In genomic region chr14:34660788-34661591, GRCm38 (mm10) we compare ENCODE assay signal across 8 mouse cellular contexts. TPM values are rescaled to one million over a fixed set of nuclear protein-coding genes. Genes with fewer than 3 reads are reported as not detected.
DNase-seq lines count a peak whose midpoint lies in the region; ATAC-seq and TF ChIP-seq lines count a peak whose summit lies in the region.

No protein-coding gene starts in this region.

- DNase-seq in kidney, postnatal 10 days, result no peak
- DNase-seq in c-Kit-positive CD71-positive TER-119-positive erythroid progenitor cells, embryonic 14.5 days (ENCODE audit: low spot score), result peak; percentile 59
- peak in 1 of 3 experiments; percentile 59 for DNase-seq in liver, embryonic 14.5 days (ENCODE audit: low read depth in 3 of 3, low spot score in 3 of 3)
- DNase-seq in retina, adult 2 months (ENCODE audit: low read depth, low spot score), result peak; percentile 66
- DNase-seq in layer of hippocampus, adult 11-12 months (ENCODE audit: low spot score), result no peak
- DNase-seq in cerebellum, adult 11-12 months, result no peak

- H3K4me3 ChIP-seq in kidney, embryonic 14.5 days (ENCODE audit: low read length), result peak overlapping the region; percentile 40
- peak overlapping the region; percentile 72 for H3K4me3 ChIP-seq in heart, embryonic 16.5 days (ENCODE audit: low read length)
- peak overlapping the region; percentile 82 to 85 for H3K4me3 ChIP-seq in liver, embryonic 14.5 days (ENCODE audit: insufficient read depth in 1 of 2, low read depth in 2 of 2, low read length in 2 of 2)

- no peak for TF ChIP-seq EP300 in liver, embryonic 14.5 days (IDR thresholded peaks at IDR 0.05; ENCODE audit: low read depth)

- no peak for TF ChIP-seq CTCF in liver, embryonic 14.5 days (IDR thresholded peaks at IDR 0.05; ENCODE audit: low read depth)

- no peaks in the 10 kb centered on the region for H3K4me1 ChIP-seq in kidney, embryonic 14.5 days (ENCODE audit: control insufficient read depth, insufficient read depth, low read length)
- peaks cover 14% of the 10 kb centered on the region for H3K4me1 ChIP-seq in heart, embryonic 16.5 days (ENCODE audit: control insufficient read depth, insufficient read depth, low read length)
- peaks cover 26 to 33% of the 10 kb centered on the region in 2 experiments for H3K4me1 ChIP-seq in liver, embryonic 14.5 days (replicated peaks; ENCODE audit: control insufficient read depth in 2 of 2, insufficient read depth in 2 of 2, low read length in 1 of 2)

- no peaks in the 10 kb centered on the region for H3K36me3 ChIP-seq in kidney, embryonic 14.5 days (ENCODE audit: control insufficient read depth, insufficient read depth, low read length)
- H3K36me3 ChIP-seq in heart, embryonic 16.5 days (ENCODE audit: control insufficient read depth, insufficient read depth), result no peaks in the 10 kb centered on the region
- no peaks in the 10 kb centered on the region for H3K36me3 ChIP-seq in liver, embryonic 14.5 days (replicated peaks; ENCODE audit: control insufficient read depth, insufficient read depth, low read depth)

- 15% methylated on average over 22 of the region's 22 CpGs for WGBS in kidney, embryonic 14.5 days
- 20% methylated on average over 22 of the region's 22 CpGs for WGBS in heart, embryonic 16.5 days
- 6% methylated on average over 22 of the region's 22 CpGs for WGBS in liver, embryonic 14.5 days (ENCODE audit: insufficient replicate concordance)

- peak overlapping the region; percentile 42 for H3K9ac ChIP-seq in kidney, embryonic 14.5 days (ENCODE audit: low read depth, low read length)
- peak overlapping the region; percentile 78 for H3K9ac ChIP-seq in heart, embryonic 16.5 days (ENCODE audit: low read length)
- peak overlapping the region; percentile 96 for H3K9ac ChIP-seq in liver, embryonic 14.5 days (replicated peaks)

- no peaks in the 10 kb centered on the region; the same call in 1 of the 2 replicates for H3K9me3 ChIP-seq in kidney, embryonic 14.5 days (ENCODE audit: control insufficient read depth, low read length)
- H3K9me3 ChIP-seq in heart, embryonic 16.5 days (replicated peaks; ENCODE audit: control insufficient read depth, low read length), result peaks cover 5% of the 10 kb centered on the region; the same call in 1 of the 2 replicates
- no peaks in the 10 kb centered on the region; the same call in 1 of the 2 replicates for H3K9me3 ChIP-seq in liver, embryonic 14.5 days (ENCODE audit: control insufficient read depth, low read length)

- peak; percentile 32; the same call in 1 of the 2 replicates for ATAC-seq in kidney, embryonic 14.5 days (ENCODE audit: low FRiP score, low TSS enrichment)
- 0 out of 2 replicates have a peak, but pooled peaks have one; percentile 23 for ATAC-seq in heart, embryonic 16.5 days (replicated peaks; ENCODE audit: extremely low read depth, insufficient read depth, low FRiP score)
- ATAC-seq in liver, embryonic 14.5 days (ENCODE audit: insufficient read depth), result peak; percentile 58

- H3K27ac ChIP-seq in kidney, embryonic 14.5 days (ENCODE audit: low read depth, low read length), result no peak overlapping the region
- H3K27ac ChIP-seq in heart, embryonic 16.5 days (ENCODE audit: low read length), result no peak overlapping the region; the same call in 1 of the 2 replicates
- H3K27ac ChIP-seq in liver, embryonic 14.5 days, result peak overlapping the region; percentile 99

- peaks cover 5% of the 10 kb centered on the region; the same call in 1 of the 2 replicates for H3K27me3 ChIP-seq in kidney, embryonic 14.5 days (ENCODE audit: control insufficient read depth, insufficient read depth, low read length)
- 0 out of 2 replicates have a peak, but pooled peaks cover 2% of the 10 kb centered on the region for H3K27me3 ChIP-seq in heart, embryonic 16.5 days (ENCODE audit: control insufficient read depth, insufficient read depth, low read length)
- H3K27me3 ChIP-seq in liver, embryonic 14.5 days (ENCODE audit: control insufficient read depth, insufficient read depth, low read length), result no peaks in the 10 kb centered on the region

- H3K4me2 ChIP-seq in kidney, embryonic 14.5 days (replicated peaks; ENCODE audit: low read depth, low read length), result peak overlapping the region; percentile 75
- peak overlapping the region; percentile 94 for H3K4me2 ChIP-seq in heart, embryonic 16.5 days (ENCODE audit: low read depth, low read length)
- H3K4me2 ChIP-seq in liver, embryonic 14.5 days (ENCODE audit: low read depth), result peak overlapping the region; percentile 95

RNA-seq across cellular contexts. Expression of gene Wapl, which starts 12.7 kb away (rescaled TPM):
- 31.5 and 34.1 TPM in 2 replicates for polyA plus RNA-seq in kidney, embryonic 14.5 days (2014; fragmentation: Nextera tagmentation; extraction: Ambion mirVana)
- 13.6 and 15.3 TPM in 2 replicates for polyA plus RNA-seq in heart, embryonic 16.5 days (2015; fragmentation: Nextera tagmentation; extraction: Ambion mirVana)
- 12.1 and 25.2 TPM in 2 replicates for polyA plus RNA-seq in liver, embryonic 14.5 days (2012; rRNA removed)
- 25.0 and 28.1 TPM in 2 replicates for polyA plus RNA-seq in liver, embryonic 14.5 days (2014; fragmentation: Nextera tagmentation; extraction: Ambion mirVana)

Comparison
In these comparisons a context has a peak if more than half of its experiments do, and no peak if none do; other contexts are left out.
1. H3K9ac ChIP-seq: peak in every context shown above with its lines; median percentile 96 in liver, embryonic 14.5 days; 78 in heart, embryonic 16.5 days; 42 in kidney, embryonic 14.5 days.
2. DNase-seq: peak in c-Kit-positive CD71-positive TER-119-positive erythroid progenitor cells, embryonic 14.5 days (single experiment) and retina, adult 2 months (single experiment); none in kidney, postnatal 10 days (single experiment), layer of hippocampus, adult 11-12 months (single experiment) and cerebellum, adult 11-12 months (single experiment).
3. Peak in every context shown above with its lines, with median percentiles within 50 percentile points of each other: ATAC-seq, H3K4me2 ChIP-seq and H3K4me3 ChIP-seq.